Mouse (Mus musculus) neural tube, embryonic 11.5 days (tissue): Measurements from ENCODE around the gene Gm9195. TPM values are rescaled to one million over a fixed set of nuclear protein-coding genes. Genes with fewer than 3 reads are reported as not detected.

Experiments used
- ATAC-seq: fragments of 200-750 bp; cut with Nextera tagmentation; 2 replicates; pipeline ENCODE4 v1.8.0; 2017; ENCODE audit warnings: moderate number of reproducible peaks, mild to moderate bottlenecking, moderate TSS enrichment, moderate library complexity; ENCODE audit not compliant: insufficient read depth, low FRiP score, low TSS enrichment
- DNase-seq: peaks from one replicate; pipeline ENCODE4 v3.0.0-alpha.2; 2015; ENCODE audit warnings: low spot score
- H3K27ac ChIP-seq: fragments of 300-500 bp; sonication (generic); 2 replicates; pipeline ENCODE4 v1.5.1; 2014; ENCODE audit warnings: low read depth, mild to moderate bottlenecking, low read length
- H3K27me3 ChIP-seq: fragments of 300-500 bp; sonication (generic); 2 replicates; pipeline ENCODE4 v1.6.1; 2014; ENCODE audit warnings: mild to moderate bottlenecking, low read length, mixed read lengths; ENCODE audit not compliant: control insufficient read depth, insufficient read depth
- H3K36me3 ChIP-seq: fragments of 300-500 bp; sonication (generic); 2 replicates; pipeline ENCODE4 v1.6.1; 2014; ENCODE audit warnings: mild to moderate bottlenecking, low read length, moderate library complexity, mixed read lengths; ENCODE audit not compliant: control insufficient read depth, insufficient read depth
- H3K4me1 ChIP-seq: fragments of 300-500 bp; sonication (generic); 2 replicates; pipeline ENCODE4 v1.6.1; 2014; ENCODE audit warnings: low read length, mixed read lengths; ENCODE audit not compliant: control insufficient read depth, insufficient read depth
- H3K4me2 ChIP-seq: fragments of 300-500 bp; sonication (generic); 2 replicates; pipeline ENCODE4 v1.6.1; 2014; ENCODE audit warnings: low read depth, mild to moderate bottlenecking, moderate library complexity
- H3K4me3 ChIP-seq: fragments of 300-500 bp; sonication (generic); 2 replicates; pipeline ENCODE4 v1.5.1; 2014; ENCODE audit warnings: low read depth, low read length
- H3K9ac ChIP-seq: fragments of 300-500 bp; sonication (generic); 2 replicates; pipeline ENCODE4 v1.6.1; 2014; ENCODE audit warnings: mild to moderate bottlenecking, low read length
- H3K9me3 ChIP-seq: fragments of 300-500 bp; sonication (generic); 2 replicates; pipeline ENCODE4 v1.6.1; 2016; ENCODE audit warnings: low read length; ENCODE audit not compliant: control insufficient read depth
- WGBS: fragments of 180-500 bp; shearing (Covaris S2); extraction: QIAGEN DNeasy Blood & Tissue Kit; methylation state at CpG from one replicate; pipeline ENCODE4 v1.1.7; 2014; 5-methylcytosine and 5-hydroxymethylcytosine counted together
- polyA plus RNA-seq: library from polyadenylated mRNA; unstranded; fragments of >200 nt; fragmentation: Nextera tagmentation; extraction: Ambion mirVana; gene quantifications from 2 replicates; pipeline ENCODE4 v1.2.1, GENCODE M21; 2014

Gm9195 gene
- polyA plus RNA-seq, 1 experiment from 2014 or later: not detected

DNA sequence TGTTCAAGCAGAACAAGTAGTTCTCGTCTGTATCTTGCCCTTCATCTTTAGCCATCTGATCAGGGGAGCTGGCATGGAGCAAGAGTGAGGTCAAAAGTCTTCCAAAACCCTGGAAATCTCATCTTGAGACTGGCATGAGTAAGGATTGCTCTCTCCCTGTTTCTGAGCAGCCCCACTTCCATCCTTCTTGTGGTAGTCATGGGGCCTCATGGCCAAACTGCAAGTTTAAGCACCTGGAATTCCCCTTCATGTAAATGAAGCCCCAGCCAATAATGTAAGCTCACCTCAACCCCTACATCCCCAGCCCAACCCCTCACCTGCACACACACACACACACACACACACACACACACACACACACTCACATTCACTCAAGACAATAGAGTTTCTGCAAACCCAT, 30.0 kb downstream of the Gm9195 start:
- no peaks in the 10 kb centered on the region for H3K27me3 ChIP-seq
- 100% methylated on average over 1 of the region's 1 CpGs for WGBS
- DNase-seq (no peak), ATAC-seq (no peak)
- no peak overlapping the region for H3K4me2 ChIP-seq
- no peak overlapping the region for H3K9ac ChIP-seq
- no peaks in the 10 kb centered on the region for H3K36me3 ChIP-seq
- H3K27ac ChIP-seq: no peak overlapping the region
- no peaks in the 10 kb centered on the region for H3K4me1 ChIP-seq
- no peaks in the 10 kb centered on the region for H3K9me3 ChIP-seq
- H3K4me3 ChIP-seq: no peak overlapping the region

GRCm38 (mm10) chr14:72460291-72460690, 31.3 kb downstream of the Gm9195 start:
- Histone ChIP-seq H3K27me3 (no peaks in the 10 kb centered on the region), H3K4me3 (no peak overlapping the region), H3K36me3 (no peaks in the 10 kb centered on the region), H3K9me3 (no peaks in the 10 kb centered on the region), H3K27ac (no peak overlapping the region), H3K4me2 (no peak overlapping the region), H3K9ac (no peak overlapping the region), H3K4me1 (no peaks in the 10 kb centered on the region)
- ATAC-seq (no peak), DNase-seq (no peak)
- WGBS: 88% methylated on average over 2 of the region's 2 CpGs

DNA sequence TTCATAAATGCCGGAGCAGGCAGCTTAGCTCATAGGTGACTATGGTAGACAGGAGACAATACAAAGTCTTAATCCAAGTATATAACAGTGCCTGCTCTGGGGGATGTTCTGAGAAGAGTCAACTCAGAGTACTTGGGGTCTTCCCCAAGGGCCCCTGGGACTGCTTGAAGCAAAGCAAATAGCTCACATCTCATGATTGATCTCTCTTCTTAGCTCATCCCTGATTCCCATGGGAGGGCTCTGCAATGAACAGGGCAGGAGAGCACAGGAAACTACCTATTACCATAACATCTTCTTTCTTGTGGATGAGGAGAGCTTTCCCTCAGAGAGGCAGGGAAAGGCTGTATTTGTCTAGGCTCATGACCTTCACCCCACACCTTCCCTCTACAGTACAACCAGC, 32.7 kb downstream of the Gm9195 start:
- Histone ChIP-seq H3K36me3 (no peaks in the 10 kb centered on the region), H3K27ac (no peak overlapping the region), H3K27me3 (no peaks in the 10 kb centered on the region), H3K9me3 (no peaks in the 10 kb centered on the region), H3K4me3 (no peak overlapping the region), H3K4me1 (no peaks in the 10 kb centered on the region), H3K9ac (no peak overlapping the region), H3K4me2 (no peak overlapping the region)
- DNase-seq: no peak
- WGBS: 97% methylated on average over 1 of the region's 1 CpGs
- ATAC-seq: no peak

- 58% methylated on average over 9 of the region's 9 CpGs for WGBS
Measured at GRCm38 (mm10) chr14:72447141-72448091, 44.2 kb downstream of the Gm9195 start.

DNA sequence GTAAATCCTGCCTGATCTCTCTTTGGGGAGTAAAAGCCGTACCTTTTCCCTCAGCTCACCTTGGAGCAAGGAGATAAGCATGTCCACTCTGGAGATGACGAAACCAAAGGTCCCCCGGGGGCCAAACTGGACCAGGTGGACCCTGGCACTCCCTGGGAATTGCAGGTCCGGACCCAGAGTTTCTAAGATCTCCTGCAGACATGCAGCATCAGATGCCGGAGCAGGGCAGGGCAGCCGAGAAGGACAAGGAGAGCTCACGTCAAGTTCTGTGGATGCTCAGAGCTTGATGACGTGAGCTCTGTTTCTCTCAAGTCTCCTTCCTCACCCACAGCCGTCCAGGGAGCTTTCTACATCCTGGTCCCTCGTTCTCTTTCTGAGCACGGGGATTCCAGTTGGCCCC, 48.7 kb downstream of the Gm9195 start:
- no peak for ATAC-seq
- Histone ChIP-seq H3K27me3 (no peaks in the 10 kb centered on the region), H3K9me3 (no peaks in the 10 kb centered on the region), H3K4me2 (no peak overlapping the region), H3K36me3 (no peaks in the 10 kb centered on the region), H3K9ac (no peak overlapping the region), H3K4me3 (no peak overlapping the region), H3K4me1 (no peaks in the 10 kb centered on the region), H3K27ac (no peak overlapping the region)
- 87% methylated on average over 11 of the region's 11 CpGs for WGBS
- no peak for DNase-seq

More at GRCm38 (mm10) chr14:72447141-72448091, 44.2 kb downstream of the Gm9195 start:
- H3K4me3 ChIP-seq: no peak overlapping the region
- no peaks in the 10 kb centered on the region for H3K9me3 ChIP-seq
- no peaks in the 10 kb centered on the region for H3K4me1 ChIP-seq
- ATAC-seq (no peak), DNase-seq (peak; percentile 28)
- H3K27ac ChIP-seq: no peak overlapping the region
- H3K9ac ChIP-seq: no peak overlapping the region
- no peaks in the 10 kb centered on the region for H3K36me3 ChIP-seq
- no peaks in the 10 kb centered on the region for H3K27me3 ChIP-seq
- H3K4me2 ChIP-seq: no peak overlapping the region

GRCm38 (mm10) chr14:72440929-72441328, 50.7 kb downstream of the Gm9195 start:
- no peak for DNase-seq
- no peaks in the 10 kb centered on the region for H3K27me3 ChIP-seq
- H3K9ac ChIP-seq: no peak overlapping the region
- H3K27ac ChIP-seq: no peak overlapping the region
- no peak overlapping the region for H3K4me2 ChIP-seq
- no peaks in the 10 kb centered on the region for H3K36me3 ChIP-seq
- WGBS: 87% methylated on average over 7 of the region's 7 CpGs
- H3K9me3 ChIP-seq: no peaks in the 10 kb centered on the region
- H3K4me1 ChIP-seq: no peaks in the 10 kb centered on the region
- ATAC-seq: no peak
- no peak overlapping the region for H3K4me3 ChIP-seq

GRCm38 (mm10) chr14:72440436-72440835, 51.2 kb downstream of the Gm9195 start:
- no peak overlapping the region for H3K4me3 ChIP-seq
- no peak for DNase-seq
- 85% methylated on average over 6 of the region's 6 CpGs for WGBS
- H3K9ac ChIP-seq: no peak overlapping the region
- ATAC-seq: no peak
- H3K4me2 ChIP-seq: no peak overlapping the region
- H3K27ac ChIP-seq: no peak overlapping the region
- no peaks in the 10 kb centered on the region for H3K4me1 ChIP-seq
- H3K27me3 ChIP-seq: no peaks in the 10 kb centered on the region
- H3K36me3 ChIP-seq: no peaks in the 10 kb centered on the region
- no peaks in the 10 kb centered on the region for H3K9me3 ChIP-seq

DNA sequence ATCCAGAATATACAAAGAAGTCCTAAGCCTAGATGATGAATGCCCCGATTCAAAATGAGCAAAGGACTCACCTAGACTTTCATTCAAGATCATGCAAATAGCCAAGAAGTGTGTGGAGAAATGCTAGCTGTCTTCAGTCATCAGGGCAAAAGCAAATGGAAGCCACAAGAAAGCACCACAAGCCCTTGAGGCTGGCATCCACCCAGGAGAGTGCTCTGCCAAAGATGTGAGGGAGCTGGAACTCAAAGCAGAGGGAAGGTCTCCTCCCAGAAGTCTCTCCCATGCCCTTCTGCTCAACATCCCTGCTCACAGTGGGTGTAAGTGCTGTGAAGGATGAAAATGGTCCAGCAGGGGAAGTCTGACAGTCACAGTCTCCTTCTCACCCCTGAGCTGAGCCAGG, 52.7 kb downstream of the Gm9195 start:
- H3K27ac ChIP-seq: no peak overlapping the region
- H3K4me3 ChIP-seq: no peak overlapping the region
- H3K27me3 ChIP-seq: no peaks in the 10 kb centered on the region
- H3K4me2 ChIP-seq: no peak overlapping the region
- no peaks in the 10 kb centered on the region for H3K4me1 ChIP-seq
- 86% methylated on average over 1 of the region's 1 CpGs for WGBS
- DNase-seq (no peak), ATAC-seq (no peak)
- no peak overlapping the region for H3K9ac ChIP-seq
- H3K36me3 ChIP-seq: no peaks in the 10 kb centered on the region
- H3K9me3 ChIP-seq: no peaks in the 10 kb centered on the region

DNA sequence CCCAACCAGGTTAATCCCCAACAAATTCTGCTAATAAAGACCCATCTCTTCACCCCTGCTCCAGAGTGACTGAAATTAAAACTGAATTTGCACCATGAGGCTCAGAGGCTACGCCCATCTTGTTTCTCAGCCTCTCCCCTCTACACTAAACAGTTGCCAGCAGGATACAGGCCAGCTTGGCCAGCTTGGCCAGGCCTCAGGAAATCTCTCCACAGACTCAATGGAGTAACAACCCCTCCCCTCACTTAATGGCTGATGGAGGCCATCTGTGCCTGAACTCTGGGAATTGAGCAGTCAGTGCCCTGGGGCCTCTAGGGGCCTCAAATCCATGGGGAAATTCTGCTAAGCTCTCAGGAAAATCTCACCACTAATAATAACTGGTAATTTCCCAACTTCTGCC, 101.9 kb downstream of the Gm9195 start:
- no peak for ATAC-seq
- no peak for DNase-seq
- Histone ChIP-seq H3K9me3 (no peaks in the 10 kb centered on the region; the same call in 1 of the 2 replicates), H3K36me3 (no peaks in the 10 kb centered on the region), H3K4me2 (no peak overlapping the region), H3K4me3 (no peak overlapping the region), H3K27me3 (no peaks in the 10 kb centered on the region), H3K27ac (no peak overlapping the region), H3K9ac (no peak overlapping the region), H3K4me1 (no peaks in the 10 kb centered on the region)
- 71% methylated on average over 1 of the region's 1 CpGs for WGBS
